11 mouse cellular contexts compared by ENCODE assay signal in genomic region chr2:75695676-75696350, GRCm38 (mm10). TPM values are rescaled to one million over a fixed set of nuclear protein-coding genes. Genes with fewer than 3 reads are reported as not detected.
DNase-seq lines count a peak whose midpoint lies in the region; ATAC-seq and TF ChIP-seq lines count a peak whose summit lies in the region.
"Had no signal": no experiment of that assay in that cellular context is flagged by ENCODE, and none has a peak within 500 bp of the region (broad histone marks: within the 10 kb centered on the region; RNA-seq: fewer than 3 reads in every experiment).

No protein-coding gene starts in this region.

- no peak overlapping the region for H3K9ac ChIP-seq in heart, embryonic 12.5 days
- no peak overlapping the region for H3K9ac ChIP-seq in lung, postnatal 0 days (replicated peaks; ENCODE audit: low read depth)
- no peak overlapping the region for H3K9ac ChIP-seq in liver, embryonic 14.5 days (replicated peaks)
- H3K9ac ChIP-seq: forebrain, embryonic 12.5 days had no signal

- no peak overlapping the region for H3K4me2 ChIP-seq in heart, embryonic 12.5 days
- H3K4me2 ChIP-seq in lung, postnatal 0 days (replicated peaks; ENCODE audit: low read depth, low read length), result no peak overlapping the region; the same call in 1 of the 2 replicates
- H3K4me2 ChIP-seq in liver, embryonic 14.5 days (ENCODE audit: low read depth), result peak overlapping the region; percentile 8; the same call in 1 of the 2 replicates
- H3K4me2 ChIP-seq: forebrain, embryonic 12.5 days had no signal

- no peaks in the 10 kb centered on the region for H3K27me3 ChIP-seq in heart, embryonic 12.5 days (replicated peaks)
- H3K27me3 ChIP-seq in lung, postnatal 0 days (replicated peaks; ENCODE audit: insufficient read depth, low read length), result no peaks in the 10 kb centered on the region
- no peaks in the 10 kb centered on the region for H3K27me3 ChIP-seq in liver, embryonic 14.5 days (ENCODE audit: control insufficient read depth, insufficient read depth, low read length)
- H3K27me3 ChIP-seq: forebrain, embryonic 12.5 days; Patski had no signal

- no peak for TF ChIP-seq POLR2A in lung, adult 2 months (IDR thresholded peaks at IDR 0.05; ENCODE audit: borderline replicate concordance, extremely low read depth, low read depth, low read length)

- TF ChIP-seq EP300 in lung, postnatal 0 days (IDR thresholded peaks at IDR 0.05), result no peak
- TF ChIP-seq EP300 in liver, embryonic 14.5 days (IDR thresholded peaks at IDR 0.05; ENCODE audit: low read depth), result no peak

- 74% methylated on average over 9 of the region's 9 CpGs for WGBS in heart, embryonic 12.5 days
- 44% methylated on average over 9 of the region's 9 CpGs for whole genome bisulfite sequencing in lung, postnatal 0 days
- 34% methylated on average over 9 of the region's 9 CpGs for WGBS in lung, adult 2 months
- WGBS in liver, embryonic 14.5 days (ENCODE audit: insufficient replicate concordance), result 62% methylated on average over 9 of the region's 9 CpGs

- no peak for DNase-seq in heart, adult 9 months (ENCODE audit: low spot score in 2 of 2)
- no peak for DNase-seq in lung, postnatal 0 days (ENCODE audit: low spot score)
- DNase-seq in lung, adult 2 months, result no peak
- no peak for DNase-seq in liver, embryonic 14.5 days (ENCODE audit: low read depth in 3 of 3, low spot score in 3 of 3)
- DNase-seq in cerebellum, postnatal 10 days, result no peak
- no peak for DNase-seq in MN1 (ENCODE audit: low spot score)
- DNase-seq: kidney, adult 18-20 months; right cerebral cortex, adult 18-20 months had no signal

- no peak for ATAC-seq in heart, embryonic 12.5 days (ENCODE audit: insufficient number of reproducible peaks, low FRiP score)
- no peak for ATAC-seq in lung, postnatal 0 days
- no peak for ATAC-seq in liver, embryonic 14.5 days (ENCODE audit: insufficient read depth)
- ATAC-seq: Patski had no signal

- no peaks in the 10 kb centered on the region for H3K9me3 ChIP-seq in heart, embryonic 12.5 days (replicated peaks)
- H3K9me3 ChIP-seq in lung, postnatal 0 days (ENCODE audit: low read length), result no peaks in the 10 kb centered on the region
- H3K9me3 ChIP-seq in liver, embryonic 14.5 days (ENCODE audit: control insufficient read depth, low read length), result no peaks in the 10 kb centered on the region
- H3K9me3 ChIP-seq: forebrain, embryonic 12.5 days had no signal

- TF ChIP-seq CTCF in lung, postnatal 0 days (IDR thresholded peaks at IDR 0.05), result no peak
- TF ChIP-seq CTCF in lung, adult 2 months (IDR thresholded peaks at IDR 0.05; ENCODE audit: insufficient read depth, low read length), result no peak
- TF ChIP-seq CTCF in liver, embryonic 14.5 days (IDR thresholded peaks at IDR 0.05; ENCODE audit: low read depth), result no peak

- H3K4me1 ChIP-seq in heart, embryonic 12.5 days (replicated peaks), result peaks cover 76% of the 10 kb centered on the region
- peaks cover 23% of the 10 kb centered on the region for H3K4me1 ChIP-seq in lung, postnatal 0 days (ENCODE audit: insufficient read depth, low read depth, low read length)
- peaks cover 57% of the 10 kb centered on the region for H3K4me1 ChIP-seq in lung, adult 2 months (ENCODE audit: control insufficient read depth, insufficient read depth, low read length)
- peaks cover 28 to 49% of the 10 kb centered on the region in 2 experiments for H3K4me1 ChIP-seq in liver, embryonic 14.5 days (replicated peaks; ENCODE audit: control insufficient read depth in 2 of 2, insufficient read depth in 2 of 2, low read length in 1 of 2)

- H3K36me3 ChIP-seq in heart, embryonic 12.5 days, result no peaks in the 10 kb centered on the region
- peaks cover 4% of the 10 kb centered on the region; the same call in 1 of the 2 replicates for H3K36me3 ChIP-seq in lung, postnatal 0 days (ENCODE audit: insufficient read depth, low read length)
- peaks cover 24% of the 10 kb centered on the region for H3K36me3 ChIP-seq in liver, embryonic 14.5 days (replicated peaks; ENCODE audit: control insufficient read depth, insufficient read depth, low read depth)
- H3K36me3 ChIP-seq: forebrain, embryonic 12.5 days had no signal

- 0 out of 2 replicates have a peak overlapping the region, but pooled peaks have one; percentile 56 for H3K27ac ChIP-seq in heart, embryonic 12.5 days (ENCODE audit: poor library complexity, severe bottlenecking)
- peak overlapping the region; percentile 49; the same call in 1 of the 2 replicates for H3K27ac ChIP-seq in lung, postnatal 0 days (ENCODE audit: low read length)
- no peak overlapping the region for H3K27ac ChIP-seq in liver, embryonic 14.5 days
- H3K27ac ChIP-seq: forebrain, embryonic 12.5 days had no signal

- H3K4me3 ChIP-seq in heart, embryonic 12.5 days, result no peak overlapping the region
- no peak overlapping the region for H3K4me3 ChIP-seq in lung, postnatal 0 days (ENCODE audit: low read depth, low read length)
- H3K4me3 ChIP-seq in lung, adult 2 months (replicated peaks; ENCODE audit: extremely low read depth, low read depth, low read length), result no peak overlapping the region
- no peak overlapping the region for H3K4me3 ChIP-seq in liver, embryonic 14.5 days (ENCODE audit: insufficient read depth in 1 of 2, low read depth in 2 of 2, low read length in 2 of 2)
- H3K4me3 ChIP-seq: forebrain, embryonic 12.5 days had no signal

RNA-seq across cellular contexts. Expression of gene Nfe2l2, which starts 8.6 kb away (rescaled TPM):
- polyA plus RNA-seq in heart, embryonic 12.5 days (2016; fragmentation: Nextera tagmentation; extraction: Ambion mirVana), result 47.9 and 48.8 TPM in 2 replicates
- polyA plus RNA-seq in lung, postnatal 0 days (2015; fragmentation: Nextera tagmentation; extraction: Ambion mirVana), result 116 and 151 TPM in 2 replicates
- polyA plus RNA-seq in lung, adult 2 months (2012; rRNA removed), result 64.7 and 76.3 TPM in 2 replicates
- 24.7 and 30.4 TPM in 2 replicates for polyA plus RNA-seq in liver, embryonic 14.5 days (2012; rRNA removed)
- polyA plus RNA-seq in liver, embryonic 14.5 days (2014; fragmentation: Nextera tagmentation; extraction: Ambion mirVana), result 40.0 and 42.2 TPM in 2 replicates

RNA-seq across cellular contexts. Expression of gene Hnrnpa3, which starts 36.8 kb away (rescaled TPM):
- 221 and 233 TPM in 2 replicates for polyA plus RNA-seq in heart, embryonic 12.5 days (2016; fragmentation: Nextera tagmentation; extraction: Ambion mirVana)
- polyA plus RNA-seq in lung, postnatal 0 days (2015; fragmentation: Nextera tagmentation; extraction: Ambion mirVana), result 114 and 129 TPM in 2 replicates
- 17.5 and 36.0 TPM in 2 replicates for polyA plus RNA-seq in lung, adult 2 months (2012; rRNA removed)
- polyA plus RNA-seq in liver, embryonic 14.5 days (2012; rRNA removed), result 189 and 409 TPM in 2 replicates
- polyA plus RNA-seq in liver, embryonic 14.5 days (2014; fragmentation: Nextera tagmentation; extraction: Ambion mirVana), result 85.0 and 93.4 TPM in 2 replicates
